Mouse (Mus musculus) neural tube, embryonic 13.5 days (tissue): ENCODE data around the gene Fosl2. TPM values are rescaled to one million over a fixed set of nuclear protein-coding genes. Genes with fewer than 3 reads are reported as not detected.
"Not testable (repeated sequence)": the region's sequence is repeated elsewhere in the genome, so short reads cannot be mapped to it uniquely, and the experiment has no call there.

Experiments used
- ATAC-seq: fragments of 200-750 bp; cut with Nextera tagmentation; 2 replicates; pipeline ENCODE4 v1.8.0; 2017; ENCODE audit warnings: low read depth, mild to moderate bottlenecking, moderate TSS enrichment, moderate library complexity
- H3K27ac ChIP-seq: fragments of 300-500 bp; sonication (generic); replicated peaks from 2 replicates; pipeline ENCODE4 v1.5.1; 2015; ENCODE audit warnings: moderate library complexity, mild to moderate bottlenecking, inconsistent platforms
- H3K27me3 ChIP-seq: fragments of 300-500 bp; sonication (generic); 2 replicates; pipeline ENCODE4 v1.6.1; 2015; ENCODE audit warnings: mild to moderate bottlenecking, inconsistent platforms
- H3K36me3 ChIP-seq: fragments of 300-500 bp; sonication (generic); 2 replicates; pipeline ENCODE4 v1.6.1; 2015; ENCODE audit warnings: mild to moderate bottlenecking, inconsistent platforms
- H3K4me1 ChIP-seq: fragments of 300-500 bp; sonication (generic); replicated peaks from 2 replicates; pipeline ENCODE4 v1.6.1; 2015; ENCODE audit warnings: inconsistent platforms
- H3K4me2 ChIP-seq: fragments of 300-500 bp; sonication (generic); 2 replicates; pipeline ENCODE4 v1.6.1; 2015; ENCODE audit warnings: inconsistent platforms, mild to moderate bottlenecking, moderate library complexity
- H3K4me3 ChIP-seq: fragments of 300-500 bp; sonication (generic); 2 replicates; pipeline ENCODE4 v1.5.1; 2015; ENCODE audit warnings: mild to moderate bottlenecking, inconsistent platforms
- H3K9ac ChIP-seq: fragments of 300-500 bp; sonication (generic); 2 replicates; pipeline ENCODE4 v1.6.1; 2015; ENCODE audit warnings: moderate library complexity, mild to moderate bottlenecking, inconsistent platforms
- H3K9me3 ChIP-seq: fragments of 300-500 bp; sonication (generic); 2 replicates; pipeline ENCODE4 v1.6.1; 2016; ENCODE audit warnings: inconsistent platforms
- WGBS: fragments of 180-500 bp; shearing (Covaris S2); methylation state at CpG from one replicate; pipeline ENCODE4 v1.1.7; 2015; 5-methylcytosine and 5-hydroxymethylcytosine counted together
- polyA plus RNA-seq: library from polyadenylated mRNA; unstranded; fragments of >200 nt; fragmentation: Nextera tagmentation; extraction: Ambion mirVana; gene quantifications from 2 replicates; pipeline ENCODE4 v1.2.1, GENCODE M21; 2015

The Fosl2 gene
- polyA plus RNA-seq, 1 experiment from 2014 or later, result 0.54 TPM

- 63% methylated on average over 17 of the region's 17 CpGs for WGBS
- Histone ChIP-seq H3K36me3 (no peaks in the 10 kb centered on the region), H3K4me3 (peak overlapping the region; percentile 13; the same call in 1 of the 2 replicates), H3K4me2 (peak overlapping the region; percentile 47), H3K4me1 (peaks cover 9% of the 10 kb centered on the region; the same call in 1 of the 2 replicates), H3K9ac (peak overlapping the region; percentile 47; the same call in 1 of the 2 replicates), H3K27me3 (no peaks in the 10 kb centered on the region; the same call in 1 of the 2 replicates), H3K27ac (no peak overlapping the region), H3K9me3 (no peaks in the 10 kb centered on the region)
- ATAC-seq, result no peak
Measured at GRCm38 (mm10) chr5:32153791-32154490, 18.3 kb downstream of the Fosl2 start.

DNA sequence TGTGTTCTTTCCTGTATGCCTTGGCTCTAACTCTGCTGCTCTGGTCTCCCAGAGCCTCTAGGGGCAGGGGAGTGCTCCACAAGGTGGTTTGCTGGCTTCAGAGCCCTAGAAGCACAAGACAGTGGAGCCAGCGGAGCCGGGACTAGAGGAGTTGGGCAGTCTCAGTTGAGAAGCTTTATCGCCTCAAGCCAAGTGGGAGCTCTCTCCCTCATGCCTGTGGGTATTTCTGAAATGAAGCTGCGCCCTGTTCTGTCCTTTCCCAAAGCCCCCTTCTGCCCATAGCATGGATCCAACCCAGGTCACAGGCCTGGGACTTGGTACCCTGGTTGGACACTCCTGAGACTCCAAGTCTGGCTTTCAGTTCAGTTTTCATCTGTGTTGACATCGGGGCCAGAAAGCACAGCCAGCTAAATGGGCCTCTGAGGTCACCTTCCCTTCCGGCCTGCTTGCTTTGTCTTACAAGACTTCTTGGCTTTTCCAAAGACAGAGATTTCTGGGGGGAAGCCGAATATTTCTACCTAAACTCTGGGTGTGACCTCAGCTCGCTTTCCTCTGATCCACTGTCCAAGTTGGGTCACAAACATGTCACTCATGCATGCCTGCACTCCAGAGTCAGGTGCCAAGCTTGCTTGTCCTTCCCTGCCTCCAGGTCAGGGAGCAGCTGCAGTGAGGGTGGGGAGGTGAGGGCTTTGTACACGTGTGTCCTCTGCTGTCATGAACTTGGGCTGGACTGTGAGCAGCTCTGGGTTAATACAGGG is 19.5 kb downstream of the Fosl2 start:
- H3K27ac ChIP-seq, result no peak overlapping the region
- peaks cover 9% of the 10 kb centered on the region; the same call in 1 of the 2 replicates for H3K4me1 ChIP-seq
- H3K9me3 ChIP-seq, result no peaks in the 10 kb centered on the region
- H3K27me3 ChIP-seq, result no peaks in the 10 kb centered on the region; the same call in 1 of the 2 replicates
- no peak overlapping the region for H3K9ac ChIP-seq
- H3K36me3 ChIP-seq, result no peaks in the 10 kb centered on the region
- WGBS, result 87% methylated on average over 9 of the region's 9 CpGs
- no peak overlapping the region for H3K4me2 ChIP-seq
- ATAC-seq, result no peak
- no peak overlapping the region for H3K4me3 ChIP-seq

- no peak for ATAC-seq
- Histone ChIP-seq H3K27ac (no peak overlapping the region), H3K27me3 (no peaks in the 10 kb centered on the region; the same call in 1 of the 2 replicates), H3K36me3 (no peaks in the 10 kb centered on the region), H3K9ac (no peak overlapping the region), H3K9me3 (no peaks in the 10 kb centered on the region), H3K4me2 (no peak overlapping the region), H3K4me1 (peaks cover 9% of the 10 kb centered on the region; the same call in 1 of the 2 replicates), H3K4me3 (no peak overlapping the region)
- WGBS, result 83% methylated on average over 3 of the region's 3 CpGs
Measured at GRCm38 (mm10) chr5:32155927-32156326, 20.3 kb downstream of the Fosl2 start.

DNA sequence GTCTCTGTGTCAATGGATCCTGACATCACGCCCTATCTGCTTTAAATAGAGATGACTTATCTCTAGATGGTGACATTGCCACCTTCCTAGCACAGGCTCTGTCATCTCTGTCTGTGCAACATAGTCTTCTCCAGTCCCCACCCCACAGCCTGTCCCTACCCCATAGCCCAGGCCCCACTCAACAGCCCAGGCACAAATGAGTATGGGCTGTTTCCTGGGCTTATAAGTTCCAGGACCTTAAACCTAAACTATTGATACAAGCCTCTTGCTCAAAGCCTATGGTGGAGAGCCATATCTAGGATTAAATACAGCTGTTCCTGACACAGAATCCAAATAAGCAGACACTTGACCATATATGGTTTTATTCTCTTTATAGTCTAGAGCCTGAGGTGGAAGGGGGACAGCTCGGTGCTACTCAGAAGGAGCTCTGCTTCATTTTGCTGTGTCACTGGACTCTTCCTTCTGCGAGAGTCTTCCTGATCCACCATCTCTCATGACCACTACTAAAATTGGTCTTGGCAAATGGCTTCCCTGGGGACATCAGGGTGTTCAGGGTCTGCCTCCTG is 28.0 kb downstream of the Fosl2 start:
- no peak overlapping the region for H3K4me3 ChIP-seq
- no peak for ATAC-seq

DNA sequence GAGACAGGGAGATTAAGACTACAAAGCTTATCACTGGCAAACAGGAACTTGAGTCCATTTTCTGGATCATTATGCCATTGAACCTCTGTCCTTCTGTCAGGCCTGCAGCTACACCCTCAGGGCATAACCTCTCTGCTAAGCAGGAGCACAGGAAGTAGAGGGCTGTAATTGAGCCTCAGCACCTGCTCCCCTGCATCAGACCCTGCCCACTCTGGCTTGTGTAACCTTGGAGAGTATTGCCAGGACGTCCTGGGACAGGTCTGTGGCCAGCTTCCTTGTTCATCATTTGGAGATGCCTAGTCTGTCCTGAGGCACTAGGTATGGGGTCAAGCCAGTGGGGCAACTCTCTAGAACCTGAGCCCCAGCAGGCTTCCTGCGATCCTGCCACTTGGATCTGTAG is 36.6 kb downstream of the Fosl2 start:
- Histone ChIP-seq H3K27ac (no peak overlapping the region), H3K27me3 (no peaks in the 10 kb centered on the region), H3K36me3 (no peaks in the 10 kb centered on the region), H3K4me2 (no peak overlapping the region), H3K4me1 (no peaks in the 10 kb centered on the region), H3K9me3 (no peaks in the 10 kb centered on the region), H3K4me3 (no peak overlapping the region), H3K9ac (no peak overlapping the region)
- no peak for ATAC-seq
- WGBS, result 77% methylated on average over 2 of the region's 2 CpGs

More for the DNA sequence above, 28.0 kb downstream of the Fosl2 start:
- H3K27ac ChIP-seq, result no peak overlapping the region
- no peaks in the 10 kb centered on the region for H3K4me1 ChIP-seq
- no peaks in the 10 kb centered on the region for H3K27me3 ChIP-seq
- WGBS, result 86% methylated on average over 3 of the region's 3 CpGs
- H3K36me3 ChIP-seq, result no peaks in the 10 kb centered on the region
- H3K9ac ChIP-seq, result no peak overlapping the region
- no peak overlapping the region for H3K4me2 ChIP-seq
- H3K9me3 ChIP-seq, result no peaks in the 10 kb centered on the region

GRCm38 (mm10) chr5:32176800-32177199 is 41.2 kb downstream of the Fosl2 start:
- no peak overlapping the region for H3K9ac ChIP-seq
- H3K9me3 ChIP-seq, result no peaks in the 10 kb centered on the region
- no peaks in the 10 kb centered on the region for H3K36me3 ChIP-seq
- H3K4me3 ChIP-seq, result no peak overlapping the region
- WGBS, result 83% methylated on average over 2 of the region's 2 CpGs
- no peak overlapping the region for H3K27ac ChIP-seq
- H3K4me1 ChIP-seq, result no peaks in the 10 kb centered on the region
- no peak overlapping the region for H3K4me2 ChIP-seq
- no peaks in the 10 kb centered on the region for H3K27me3 ChIP-seq
- no peak for ATAC-seq

GRCm38 (mm10) chr5:32177737-32178136 is 42.1 kb downstream of the Fosl2 start:
- H3K36me3 ChIP-seq, result no peaks in the 10 kb centered on the region
- no peak overlapping the region for H3K4me3 ChIP-seq
- ATAC-seq, result no peak
- no peaks in the 10 kb centered on the region for H3K4me1 ChIP-seq
- H3K27ac ChIP-seq, result no peak overlapping the region
- no peak overlapping the region for H3K9ac ChIP-seq
- H3K4me2 ChIP-seq, result no peak overlapping the region
- H3K9me3 ChIP-seq, result no peaks in the 10 kb centered on the region
- WGBS, result 86% methylated on average over 4 of the region's 4 CpGs
- no peaks in the 10 kb centered on the region for H3K27me3 ChIP-seq

DNA sequence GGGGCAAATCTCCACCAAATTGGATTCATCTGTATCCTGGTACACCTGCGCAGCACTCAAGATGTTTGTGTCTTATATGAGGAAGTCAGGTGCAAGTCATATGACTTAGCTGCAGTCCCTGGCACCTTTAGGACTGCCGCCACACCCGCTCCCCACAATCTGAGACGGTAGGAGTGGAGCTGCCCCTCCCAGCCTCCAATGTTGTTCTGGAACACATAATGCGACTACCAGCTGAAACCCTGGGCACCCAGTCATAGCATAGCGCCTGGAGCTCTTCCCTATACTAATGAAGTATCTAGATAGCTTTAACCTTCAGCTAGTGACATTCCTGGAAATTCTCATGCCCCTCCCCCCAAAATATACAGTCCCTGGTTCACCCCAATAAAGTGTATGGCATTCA is 43.1 kb downstream of the Fosl2 start:
- H3K4me1 ChIP-seq, H3K9me3 ChIP-seq, ATAC-seq, H3K36me3 ChIP-seq, H3K4me2 ChIP-seq, H3K27me3 ChIP-seq, H3K27ac ChIP-seq, H3K9ac ChIP-seq, H3K4me3 ChIP-seq: not testable (repeated sequence)
- WGBS, result 81% methylated on average over 5 of the region's 6 CpGs

DNA sequence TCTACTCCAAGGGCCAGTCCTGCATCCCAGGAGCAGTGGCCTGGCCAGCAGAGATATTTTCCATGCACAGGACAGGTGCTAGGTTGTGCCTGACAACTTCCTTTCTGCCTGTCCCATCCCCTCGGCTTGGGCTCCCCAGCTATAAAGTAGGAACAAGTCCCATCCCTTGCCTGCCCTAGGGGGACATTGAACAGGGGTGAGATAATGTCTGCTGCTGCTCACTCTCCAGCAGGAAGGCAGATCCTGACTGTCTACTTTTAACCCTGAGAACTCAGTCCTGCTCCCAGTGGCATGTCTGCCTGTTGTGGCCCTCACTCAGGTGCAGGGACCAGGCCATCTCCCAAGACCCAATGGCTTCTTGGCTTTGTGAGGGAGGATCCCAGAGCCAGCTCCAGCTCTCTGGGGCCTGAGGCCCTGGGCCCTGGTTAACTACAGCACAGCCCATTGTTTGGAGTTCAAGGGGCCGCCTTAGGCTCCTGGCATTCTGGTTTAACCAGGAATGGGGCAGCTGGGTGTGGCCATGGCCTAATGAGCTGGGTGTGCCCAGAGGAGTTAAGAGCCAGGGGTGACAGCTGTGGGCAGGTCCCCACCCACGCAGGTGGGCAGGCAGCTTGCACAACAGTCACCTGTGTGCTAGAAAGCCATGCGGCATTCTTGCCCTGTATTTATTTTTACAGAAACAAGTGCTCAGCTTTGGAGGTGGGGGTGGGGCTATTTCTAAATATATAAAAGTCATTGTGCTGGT is 47.5 kb downstream of the Fosl2 start:
- no peak overlapping the region for H3K27ac ChIP-seq
- no peak overlapping the region for H3K4me3 ChIP-seq
- no peaks in the 10 kb centered on the region for H3K4me1 ChIP-seq
- 66% methylated on average over 4 of the region's 4 CpGs for WGBS
- H3K9me3 ChIP-seq, result no peaks in the 10 kb centered on the region
- no peak overlapping the region for H3K9ac ChIP-seq
- H3K27me3 ChIP-seq, result no peaks in the 10 kb centered on the region
- no peak overlapping the region for H3K4me2 ChIP-seq
- no peak for ATAC-seq
- H3K36me3 ChIP-seq, result no peaks in the 10 kb centered on the region

DNA sequence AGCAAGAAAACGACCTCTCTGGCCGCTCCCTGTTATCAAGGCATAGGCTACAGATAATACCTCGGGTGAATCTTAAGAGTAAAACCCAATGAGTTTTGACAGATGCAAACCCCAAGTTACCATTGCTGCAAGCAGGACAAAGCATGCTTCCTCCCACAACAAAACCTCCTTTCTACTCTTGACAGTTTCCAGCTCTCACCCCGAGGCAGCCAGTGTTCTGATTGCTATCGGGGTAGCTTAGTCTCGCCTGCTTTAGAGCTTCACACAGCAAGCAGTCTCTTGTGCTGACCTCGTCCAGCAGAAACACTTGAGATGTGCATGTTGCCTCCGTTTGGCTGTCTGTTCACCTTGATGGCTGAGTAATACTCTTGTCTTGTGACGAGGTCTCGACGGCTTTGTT is 52.1 kb downstream of the Fosl2 start:
- WGBS, result 61% methylated on average over 11 of the region's 11 CpGs
- no peak for ATAC-seq
- no peaks in the 10 kb centered on the region for H3K9me3 ChIP-seq

GRCm38 (mm10) chr5:32191259-32191658 is 55.7 kb downstream of the Fosl2 start:
- H3K9me3 ChIP-seq, result no peaks in the 10 kb centered on the region
- H3K27me3 ChIP-seq, result no peaks in the 10 kb centered on the region
- ATAC-seq, result no peak
- no peak overlapping the region for H3K4me2 ChIP-seq
- no peaks in the 10 kb centered on the region for H3K36me3 ChIP-seq
- H3K27ac ChIP-seq, result no peak overlapping the region
- WGBS, result 87% methylated on average over 5 of the region's 5 CpGs
- H3K9ac ChIP-seq, result no peak overlapping the region
- no peaks in the 10 kb centered on the region for H3K4me1 ChIP-seq
- H3K4me3 ChIP-seq, result no peak overlapping the region

More for the DNA sequence above, 52.1 kb downstream of the Fosl2 start:
- Histone ChIP-seq H3K36me3 (no peaks in the 10 kb centered on the region), H3K4me2 (no peak overlapping the region), H3K27ac (no peak overlapping the region), H3K4me3 (no peak overlapping the region), H3K4me1 (no peaks in the 10 kb centered on the region), H3K9ac (no peak overlapping the region), H3K27me3 (no peaks in the 10 kb centered on the region)
